Mouse (Mus musculus): ENCODE data around the gene Ankrd10.
"Not testable (repeated sequence)": the region's sequence is repeated elsewhere in the genome, so short reads cannot be mapped to it uniquely, and the experiment has no call there.

Ankrd10 gene

GRCm38 (mm10) chr8:11635611-11636081 is at the start of gene Ankrd10:
Ankrd10 (minus strand) TSS chr8:11635757.
- DNase-seq (ENCODE audit: low spot score) = peak; percentile 91

GRCm38 (mm10) chr8:11684558-11684957 is 49.0 kb upstream of the Ankrd10 start:
- DNase-seq (ENCODE audit: low spot score) = no peak

- DNase-seq (ENCODE audit: low spot score) = no peak
Measured at GRCm38 (mm10) chr8:11668308-11668707, 32.8 kb upstream of the Ankrd10 start.

DNA sequence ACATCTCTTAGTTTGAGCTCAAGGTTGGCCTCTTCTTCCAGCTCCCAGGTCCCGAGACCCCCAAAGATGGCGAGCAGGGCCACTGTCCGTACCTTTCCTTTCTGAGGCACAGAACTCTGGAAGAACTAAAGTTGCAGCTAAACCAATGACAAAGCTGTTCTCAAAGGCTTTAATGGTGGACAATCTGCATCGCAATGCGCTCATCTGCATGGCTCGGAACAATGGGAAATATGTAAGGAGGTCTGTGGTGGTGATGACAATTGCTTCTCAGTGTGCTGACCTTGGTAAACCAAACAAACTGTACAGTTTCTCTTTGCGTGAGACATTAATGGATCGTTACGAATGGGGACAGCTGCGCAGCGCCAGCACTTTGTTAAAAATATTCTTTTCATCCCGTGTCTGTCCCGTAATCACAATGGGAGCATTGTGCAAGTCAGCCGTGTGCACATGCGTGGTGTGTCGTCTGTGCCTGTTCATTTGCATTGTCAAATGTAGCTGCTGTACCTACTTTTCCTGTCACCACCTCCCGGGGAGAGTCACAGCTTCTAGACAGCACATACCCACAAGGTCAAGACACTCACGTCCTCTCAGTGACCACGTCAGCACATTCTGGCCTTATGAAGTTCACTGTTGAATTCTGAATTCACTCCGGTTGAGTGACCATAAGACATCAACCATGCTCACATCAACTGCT is 30.6 kb upstream of the Ankrd10 start:
- not testable (repeated sequence) for DNase-seq (ENCODE audit: low spot score)

- DNase-seq (ENCODE audit: low spot score) = no peak
Measured at GRCm38 (mm10) chr8:11661969-11662368, 26.4 kb upstream of the Ankrd10 start.

- DNase-seq (ENCODE audit: low spot score) = no peak
Measured at GRCm38 (mm10) chr8:11650021-11650420, 14.5 kb upstream of the Ankrd10 start.

DNA sequence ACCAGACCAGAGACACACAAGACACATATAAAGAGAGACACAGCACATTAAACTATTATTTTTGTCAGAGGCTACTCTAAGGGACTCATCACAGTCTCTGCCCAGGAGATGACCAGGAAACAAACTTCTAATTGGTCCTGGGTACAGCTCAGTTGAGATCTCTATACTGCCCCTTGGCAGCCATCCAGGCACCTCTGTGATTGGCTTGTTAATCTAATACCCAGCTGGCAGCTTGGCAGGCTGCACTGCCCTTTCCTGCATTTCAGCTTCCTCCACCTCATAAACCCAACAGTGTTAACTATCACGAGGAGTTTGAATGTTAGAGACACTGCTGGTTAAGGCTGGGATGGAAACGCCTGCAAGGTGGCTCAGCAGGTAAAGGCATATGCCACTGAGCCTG is 7.6 kb upstream of the Ankrd10 start:
- no peak for DNase-seq (ENCODE audit: low spot score)

DNA sequence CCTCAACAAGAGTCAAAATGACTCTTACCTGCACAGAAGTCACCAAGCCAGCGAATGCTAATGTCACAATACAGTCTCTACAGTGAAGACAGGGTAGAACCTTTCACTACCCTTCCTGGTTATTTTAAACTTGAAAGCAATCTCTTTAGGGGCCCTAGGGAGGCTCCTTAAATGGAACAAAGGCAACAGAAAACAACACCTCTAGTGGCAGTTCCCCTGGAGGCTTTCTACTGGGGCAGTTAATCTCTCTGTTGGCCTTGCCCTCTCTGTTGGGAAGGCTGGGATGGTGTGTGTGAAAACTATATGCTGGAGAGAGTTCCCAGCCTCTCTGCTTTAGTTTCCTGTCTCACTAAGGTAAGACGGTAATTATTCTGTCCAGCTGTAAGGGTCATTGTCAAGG is 5.0 kb upstream of the Ankrd10 start:
- no peak for DNase-seq (ENCODE audit: low spot score)

DNA sequence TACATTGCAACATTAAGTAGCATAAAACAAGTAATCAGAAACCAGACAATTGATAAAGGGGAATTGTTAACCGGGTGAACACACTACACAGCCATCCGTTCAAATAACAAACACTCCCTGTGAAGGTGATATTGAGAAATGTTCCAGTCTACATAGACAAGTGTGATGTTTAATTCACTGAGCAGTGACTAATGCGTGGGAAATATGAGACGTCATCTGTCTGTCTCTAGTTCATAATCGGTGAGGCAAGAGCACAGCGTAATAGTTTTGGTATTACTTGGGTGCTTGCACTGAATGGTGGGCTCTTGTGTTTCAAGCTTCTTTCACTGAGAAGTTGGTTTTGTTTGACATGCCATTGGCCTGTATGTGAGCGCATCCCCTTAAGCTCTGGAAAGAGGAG is 2.0 kb upstream of the Ankrd10 start:
- no peak for DNase-seq (ENCODE audit: low spot score)

- peak; percentile 75 for DNase-seq (ENCODE audit: low spot score)
Measured at GRCm38 (mm10) chr8:11636324-11637057, 934 bp upstream of the Ankrd10 start.

GRCm38 (mm10) chr8:11635012-11635577 is 462 bp downstream of the Ankrd10 start:
- DNase-seq (ENCODE audit: low spot score) = peak; percentile 72

DNA sequence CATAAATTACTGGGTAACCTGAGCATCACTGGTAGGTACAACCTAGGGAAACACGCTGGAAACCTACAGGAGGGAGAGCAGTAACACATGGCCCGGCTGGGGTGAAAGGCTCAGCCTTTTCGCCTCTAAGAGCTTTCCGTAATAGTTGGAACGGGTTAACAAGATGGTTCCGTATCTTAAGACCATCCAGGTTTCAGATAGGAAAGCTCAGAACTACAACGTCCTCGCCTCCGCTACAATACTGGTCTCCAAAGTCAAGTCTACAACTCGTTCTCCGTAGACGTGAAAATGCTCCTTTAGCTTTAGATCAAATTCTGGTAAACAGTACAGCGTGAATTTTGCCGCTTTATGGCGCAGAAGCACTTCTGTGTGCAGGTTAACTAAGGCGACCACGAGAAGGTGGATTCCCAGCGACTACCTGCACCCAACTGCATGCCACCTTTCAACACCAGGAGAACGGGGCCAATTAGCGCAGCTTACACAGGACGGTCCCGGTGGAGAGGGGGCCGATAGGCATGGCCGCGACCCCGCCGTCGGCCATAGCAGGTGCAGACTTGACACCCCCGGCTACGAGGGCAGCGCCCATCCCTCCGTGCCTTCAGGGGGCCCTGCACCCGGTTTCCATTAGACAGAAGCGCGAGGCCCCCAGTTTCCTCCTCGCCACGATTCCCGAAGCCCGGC is 1.1 kb downstream of the Ankrd10 start:
- DNase-seq (ENCODE audit: low spot score) = no peak

GRCm38 (mm10) chr8:11633414-11633813 is 2.1 kb downstream of the Ankrd10 start:
- DNase-seq (ENCODE audit: low spot score) = no peak

GRCm38 (mm10) chr8:11632406-11632805 is 3.2 kb downstream of the Ankrd10 start:
- DNase-seq (ENCODE audit: low spot score) = no peak

- no peak for DNase-seq (ENCODE audit: low spot score)
Measured at GRCm38 (mm10) chr8:11629206-11629605, 6.4 kb downstream of the Ankrd10 start.

- no peak for DNase-seq (ENCODE audit: low spot score)
Measured at GRCm38 (mm10) chr8:11628506-11629132, 6.9 kb downstream of the Ankrd10 start.

- DNase-seq (ENCODE audit: low spot score) = no peak
Measured at GRCm38 (mm10) chr8:11627717-11628116, 7.8 kb downstream of the Ankrd10 start.

- DNase-seq (ENCODE audit: low spot score) = no peak
Measured at GRCm38 (mm10) chr8:11625084-11625483, 10.5 kb downstream of the Ankrd10 start.

DNA sequence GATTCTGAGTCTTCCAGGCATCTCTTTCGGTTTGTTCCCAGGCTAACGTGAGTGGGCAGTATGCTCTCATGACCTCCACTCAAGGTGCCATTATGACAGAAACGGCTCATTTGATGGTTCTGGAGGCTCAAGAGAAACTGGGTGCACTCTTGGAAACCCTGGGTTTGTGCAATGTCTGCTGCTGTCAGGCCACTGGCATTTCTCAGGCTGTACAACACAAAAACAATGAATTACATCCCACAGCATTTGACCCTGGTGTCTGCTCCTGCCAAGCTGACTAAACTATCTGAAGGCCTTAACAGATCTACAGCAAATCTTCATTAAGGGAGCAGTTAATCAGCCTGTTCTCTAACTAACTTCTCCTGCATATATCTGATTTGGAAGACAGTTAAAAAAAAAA is 16.5 kb downstream of the Ankrd10 start:
- no peak for DNase-seq (ENCODE audit: low spot score)

- DNase-seq (ENCODE audit: low spot score) = no peak
Measured at GRCm38 (mm10) chr8:11618063-11618462, 17.5 kb downstream of the Ankrd10 start.

- DNase-seq (ENCODE audit: low spot score) = no peak
Measured at GRCm38 (mm10) chr8:11616294-11616693, 19.3 kb downstream of the Ankrd10 start.
